Mouse (Mus musculus): ENCODE data around the gene Bcl2l14. TPM values are rescaled to one million over a fixed set of nuclear protein-coding genes. Genes with fewer than 3 reads are reported as not detected.

Bcl2l14 gene
- polyA plus RNA-seq, 1 experiment from 2014 or later: not detected

- Histone ChIP-seq H3K9ac (replicated peaks; ENCODE audit: low read depth, low read length) (no peak overlapping the region), H3K27ac (ENCODE audit: low read length) (no peak overlapping the region), H3K36me3 (ENCODE audit: control insufficient read depth, insufficient read depth) (no peaks in the 10 kb centered on the region), H3K4me2 (ENCODE audit: low read length) (no peak overlapping the region), H3K27me3 (replicated peaks; ENCODE audit: control insufficient read depth, insufficient read depth, low read length) (no peaks in the 10 kb centered on the region), H3K4me1 (replicated peaks; ENCODE audit: control insufficient read depth, insufficient read depth, low read length) (peaks cover 11% of the 10 kb centered on the region), H3K9me3 (ENCODE audit: control insufficient read depth, low read length) (no peaks in the 10 kb centered on the region), H3K4me3 (replicated peaks; ENCODE audit: low read length) (no peak overlapping the region)
- ATAC-seq: no peak
- 86% methylated on average over 9 of the region's 9 CpGs for WGBS
Measured at GRCm38 (mm10) chr6:134434866-134435390, 38.8 kb downstream of the Bcl2l14 start.

- no peaks in the 10 kb centered on the region for H3K9me3 ChIP-seq (ENCODE audit: control insufficient read depth, low read length)
- H3K36me3 ChIP-seq (ENCODE audit: control insufficient read depth, insufficient read depth): no peaks in the 10 kb centered on the region
- ATAC-seq: no peak
- WGBS: 95% methylated on average over 5 of the region's 5 CpGs
- H3K27ac ChIP-seq (ENCODE audit: low read length): no peak overlapping the region
- no peaks in the 10 kb centered on the region for H3K27me3 ChIP-seq (replicated peaks; ENCODE audit: control insufficient read depth, insufficient read depth, low read length)
- H3K4me2 ChIP-seq (ENCODE audit: low read length): no peak overlapping the region
- H3K4me1 ChIP-seq (replicated peaks; ENCODE audit: control insufficient read depth, insufficient read depth, low read length): peaks cover 14% of the 10 kb centered on the region
- no peak overlapping the region for H3K9ac ChIP-seq (replicated peaks; ENCODE audit: low read depth, low read length)
- no peak overlapping the region for H3K4me3 ChIP-seq (replicated peaks; ENCODE audit: low read length)
Measured at GRCm38 (mm10) chr6:134436955-134437354, 40.8 kb downstream of the Bcl2l14 start.

GRCm38 (mm10) chr6:134439401-134440021, 43.4 kb downstream of the Bcl2l14 start:
- Histone ChIP-seq H3K9me3 (ENCODE audit: control insufficient read depth, low read length) (no peaks in the 10 kb centered on the region), H3K27ac (ENCODE audit: low read length) (peak overlapping the region; percentile 78), H3K4me2 (ENCODE audit: low read length) (peak overlapping the region; percentile 68), H3K27me3 (replicated peaks; ENCODE audit: control insufficient read depth, insufficient read depth, low read length) (no peaks in the 10 kb centered on the region), H3K36me3 (ENCODE audit: control insufficient read depth, insufficient read depth) (no peaks in the 10 kb centered on the region), H3K4me1 (replicated peaks; ENCODE audit: control insufficient read depth, insufficient read depth, low read length) (peaks cover 14% of the 10 kb centered on the region), H3K9ac (replicated peaks; ENCODE audit: low read depth, low read length) (peak overlapping the region; percentile 48), H3K4me3 (replicated peaks; ENCODE audit: low read length) (peak overlapping the region; percentile 43)
- peak; percentile 91 for ATAC-seq
- 5% methylated on average over 23 of the region's 23 CpGs for WGBS

- H3K9me3 ChIP-seq (ENCODE audit: control insufficient read depth, low read length): no peaks in the 10 kb centered on the region
- H3K9ac ChIP-seq (replicated peaks; ENCODE audit: low read depth, low read length): peak overlapping the region; percentile 48
- 13% methylated on average over 10 of the region's 10 CpGs for WGBS
- H3K36me3 ChIP-seq (ENCODE audit: control insufficient read depth, insufficient read depth): peaks cover 3% of the 10 kb centered on the region
- ATAC-seq: peak; percentile 14
- H3K4me2 ChIP-seq (ENCODE audit: low read length): peak overlapping the region; percentile 68
- peak overlapping the region; percentile 43 for H3K4me3 ChIP-seq (replicated peaks; ENCODE audit: low read length)
- no peaks in the 10 kb centered on the region for H3K27me3 ChIP-seq (replicated peaks; ENCODE audit: control insufficient read depth, insufficient read depth, low read length)
- peak overlapping the region; percentile 78 for H3K27ac ChIP-seq (ENCODE audit: low read length)
- H3K4me1 ChIP-seq (replicated peaks; ENCODE audit: control insufficient read depth, insufficient read depth, low read length): peaks cover 14% of the 10 kb centered on the region
Measured at GRCm38 (mm10) chr6:134440023-134440422, 43.9 kb downstream of the Bcl2l14 start.

- Histone ChIP-seq H3K4me1 (replicated peaks; ENCODE audit: control insufficient read depth, insufficient read depth, low read length) (peaks cover 14% of the 10 kb centered on the region), H3K4me3 (replicated peaks; ENCODE audit: low read length) (no peak overlapping the region), H3K9me3 (ENCODE audit: control insufficient read depth, low read length) (no peaks in the 10 kb centered on the region), H3K27ac (ENCODE audit: low read length) (no peak overlapping the region), H3K4me2 (ENCODE audit: low read length) (no peak overlapping the region), H3K27me3 (replicated peaks; ENCODE audit: control insufficient read depth, insufficient read depth, low read length) (no peaks in the 10 kb centered on the region), H3K36me3 (ENCODE audit: control insufficient read depth, insufficient read depth) (peaks cover 4% of the 10 kb centered on the region), H3K9ac (replicated peaks; ENCODE audit: low read depth, low read length) (no peak overlapping the region)
- WGBS: 91% methylated on average over 3 of the region's 3 CpGs
- no peak for ATAC-seq
Measured at GRCm38 (mm10) chr6:134441716-134442115, 45.6 kb downstream of the Bcl2l14 start.

GRCm38 (mm10) chr6:134442219-134442618, 46.1 kb downstream of the Bcl2l14 start:
- no peak overlapping the region for H3K9ac ChIP-seq (replicated peaks; ENCODE audit: low read depth, low read length)
- no peaks in the 10 kb centered on the region for H3K9me3 ChIP-seq (ENCODE audit: control insufficient read depth, low read length)
- 89% methylated on average over 5 of the region's 5 CpGs for WGBS
- no peak overlapping the region for H3K4me2 ChIP-seq (ENCODE audit: low read length)
- H3K4me1 ChIP-seq (replicated peaks; ENCODE audit: control insufficient read depth, insufficient read depth, low read length): peaks cover 14% of the 10 kb centered on the region
- no peak for ATAC-seq
- H3K36me3 ChIP-seq (ENCODE audit: control insufficient read depth, insufficient read depth): peaks cover 4% of the 10 kb centered on the region
- H3K27me3 ChIP-seq (replicated peaks; ENCODE audit: control insufficient read depth, insufficient read depth, low read length): no peaks in the 10 kb centered on the region
- no peak overlapping the region for H3K4me3 ChIP-seq (replicated peaks; ENCODE audit: low read length)
- H3K27ac ChIP-seq (ENCODE audit: low read length): no peak overlapping the region

GRCm38 (mm10) chr6:134443198-134443904, 47.2 kb downstream of the Bcl2l14 start:
- Histone ChIP-seq H3K4me2 (ENCODE audit: low read length) (no peak overlapping the region), H3K27me3 (replicated peaks; ENCODE audit: control insufficient read depth, insufficient read depth, low read length) (no peaks in the 10 kb centered on the region), H3K36me3 (ENCODE audit: control insufficient read depth, insufficient read depth) (peaks cover 4% of the 10 kb centered on the region), H3K4me1 (replicated peaks; ENCODE audit: control insufficient read depth, insufficient read depth, low read length) (peaks cover 14% of the 10 kb centered on the region), H3K9me3 (ENCODE audit: control insufficient read depth, low read length) (no peaks in the 10 kb centered on the region), H3K9ac (replicated peaks; ENCODE audit: low read depth, low read length) (no peak overlapping the region), H3K4me3 (replicated peaks; ENCODE audit: low read length) (no peak overlapping the region), H3K27ac (ENCODE audit: low read length) (no peak overlapping the region)
- no peak for ATAC-seq
- 84% methylated on average over 9 of the region's 9 CpGs for WGBS

- no peak overlapping the region for H3K4me3 ChIP-seq (replicated peaks; ENCODE audit: low read length)
- no peaks in the 10 kb centered on the region for H3K27me3 ChIP-seq (replicated peaks; ENCODE audit: control insufficient read depth, insufficient read depth, low read length)
- ATAC-seq: no peak
- no peak overlapping the region for H3K9ac ChIP-seq (replicated peaks; ENCODE audit: low read depth, low read length)
- no peak overlapping the region for H3K4me2 ChIP-seq (ENCODE audit: low read length)
- WGBS: 79% methylated on average over 5 of the region's 5 CpGs
- no peaks in the 10 kb centered on the region for H3K9me3 ChIP-seq (ENCODE audit: control insufficient read depth, low read length)
- peaks cover 4% of the 10 kb centered on the region for H3K36me3 ChIP-seq (ENCODE audit: control insufficient read depth, insufficient read depth)
- no peak overlapping the region for H3K27ac ChIP-seq (ENCODE audit: low read length)
- H3K4me1 ChIP-seq (replicated peaks; ENCODE audit: control insufficient read depth, insufficient read depth, low read length): peaks cover 11% of the 10 kb centered on the region
Measured at GRCm38 (mm10) chr6:134443925-134444324, 47.8 kb downstream of the Bcl2l14 start.

- H3K36me3 ChIP-seq (ENCODE audit: control insufficient read depth, insufficient read depth): peaks cover 12% of the 10 kb centered on the region
- ATAC-seq: no peak
- no peaks in the 10 kb centered on the region for H3K9me3 ChIP-seq (ENCODE audit: control insufficient read depth, low read length)
- H3K27me3 ChIP-seq (replicated peaks; ENCODE audit: control insufficient read depth, insufficient read depth, low read length): no peaks in the 10 kb centered on the region
- H3K9ac ChIP-seq (replicated peaks; ENCODE audit: low read depth, low read length): no peak overlapping the region
- H3K27ac ChIP-seq (ENCODE audit: low read length): no peak overlapping the region
- H3K4me2 ChIP-seq (ENCODE audit: low read length): no peak overlapping the region
- no peak overlapping the region for H3K4me3 ChIP-seq (replicated peaks; ENCODE audit: low read length)
- H3K4me1 ChIP-seq (replicated peaks; ENCODE audit: control insufficient read depth, insufficient read depth, low read length): no peaks in the 10 kb centered on the region; the same call in 1 of the 2 replicates
- WGBS: 88% methylated on average over 12 of the region's 12 CpGs
Measured at GRCm38 (mm10) chr6:134448451-134448850, 52.3 kb downstream of the Bcl2l14 start.

All from forebrain, embryonic 16.5 days (tissue).